Mouse (Mus musculus) left cerebral cortex, adult 11 months (tissue): ENCODE data around the gene Clec2l.

Experiments
- DNase-seq: peaks from one replicate; pipeline ENCODE4 v3.0.0; 2022; ENCODE audit warnings: low spot score

Gene Clec2l

GRCm38 (mm10) chr6:38718625-38719024 lies 55.8 kb downstream of the Clec2l start:
- no peak for DNase-seq

GRCm38 (mm10) chr6:38719229-38719628 lies 56.4 kb downstream of the Clec2l start:
- no peak for DNase-seq

- DNase-seq = no peak
Measured at GRCm38 (mm10) chr6:38721361-38721760, 58.5 kb downstream of the Clec2l start.

GRCm38 (mm10) chr6:38725515-38725914 lies 62.6 kb downstream of the Clec2l start:
- no peak for DNase-seq
